Mouse (Mus musculus) ovary, postnatal 10 days (tissue): ENCODE results near the gene Pou2f1.
"Not testable (repeated sequence)": the region's sequence is repeated elsewhere in the genome, so short reads cannot be mapped to it uniquely, and the experiment has no call there.

ENCODE experiments used
- DNase-seq: peaks from one replicate; pipeline ENCODE4 v3.0.0; 2022; ENCODE audit warnings: low spot score

Pou2f1 gene

GRCm38 (mm10) chr1:166003181-166004022 is 924 bp upstream of the Pou2f1 start:
- no peak for DNase-seq

GRCm38 (mm10) chr1:166001904-166002489 is 481 bp downstream of the Pou2f1 start:
- DNase-seq: no peak

GRCm38 (mm10) chr1:166001121-166001903 is 1.2 kb downstream of the Pou2f1 start:
- DNase-seq: peak; percentile 13

- peak; percentile 6 for DNase-seq
Observed at GRCm38 (mm10) chr1:166000601-166001120, 1.8 kb downstream of the Pou2f1 start.

- no peak for DNase-seq
Observed at GRCm38 (mm10) chr1:165999709-166000108, 2.8 kb downstream of the Pou2f1 start.

GRCm38 (mm10) chr1:165995661-165996055 is 6.8 kb downstream of the Pou2f1 start:
- DNase-seq: no peak

DNA sequence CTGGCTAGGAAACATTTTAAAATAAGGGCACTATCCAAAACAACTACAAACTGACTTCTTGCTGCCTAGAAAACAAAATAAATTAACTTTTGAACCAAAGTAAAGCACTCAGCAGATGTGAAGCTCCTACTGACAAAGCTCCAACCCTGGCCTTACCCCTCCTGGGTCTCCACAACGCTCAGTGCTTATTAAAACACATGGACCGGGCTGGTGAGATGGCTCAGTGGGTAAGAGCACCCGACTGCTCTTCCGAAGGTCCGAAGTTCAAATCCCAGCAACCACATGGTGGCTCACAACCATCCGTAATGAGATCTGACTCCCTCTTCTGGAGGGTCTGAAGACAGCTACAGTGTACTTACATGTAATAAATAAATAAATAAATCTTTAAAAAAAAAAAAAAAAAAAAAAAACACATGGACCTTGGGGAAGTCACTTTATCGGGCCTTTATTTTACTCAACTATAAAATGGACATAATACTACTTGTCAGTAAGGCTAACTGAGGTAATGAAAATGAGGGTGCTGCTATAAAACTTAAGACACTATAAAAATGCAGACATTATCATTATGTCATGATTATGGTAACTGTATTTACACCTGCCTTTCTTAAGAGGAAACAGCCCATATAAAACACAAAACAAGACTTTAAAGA is 7.3 kb downstream of the Pou2f1 start:
- not testable (repeated sequence) for DNase-seq

DNA sequence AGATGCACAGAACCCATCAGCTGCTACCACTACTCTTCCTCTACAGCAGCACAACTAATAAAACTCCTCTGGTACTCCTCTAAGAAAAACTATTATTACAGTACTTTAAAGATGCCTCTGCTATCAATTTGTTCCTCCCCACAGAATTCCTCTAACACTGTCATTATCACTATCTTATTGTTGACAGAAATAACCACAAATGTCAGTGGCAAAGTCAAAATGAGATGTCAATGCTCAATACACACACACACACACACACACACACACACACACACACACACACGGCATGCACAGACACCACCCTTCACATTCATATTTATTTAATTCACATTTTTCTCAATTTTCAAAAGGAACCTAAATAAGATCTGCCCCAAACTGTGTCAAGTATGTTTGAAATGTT is 8.2 kb downstream of the Pou2f1 start:
- DNase-seq: no peak

DNA sequence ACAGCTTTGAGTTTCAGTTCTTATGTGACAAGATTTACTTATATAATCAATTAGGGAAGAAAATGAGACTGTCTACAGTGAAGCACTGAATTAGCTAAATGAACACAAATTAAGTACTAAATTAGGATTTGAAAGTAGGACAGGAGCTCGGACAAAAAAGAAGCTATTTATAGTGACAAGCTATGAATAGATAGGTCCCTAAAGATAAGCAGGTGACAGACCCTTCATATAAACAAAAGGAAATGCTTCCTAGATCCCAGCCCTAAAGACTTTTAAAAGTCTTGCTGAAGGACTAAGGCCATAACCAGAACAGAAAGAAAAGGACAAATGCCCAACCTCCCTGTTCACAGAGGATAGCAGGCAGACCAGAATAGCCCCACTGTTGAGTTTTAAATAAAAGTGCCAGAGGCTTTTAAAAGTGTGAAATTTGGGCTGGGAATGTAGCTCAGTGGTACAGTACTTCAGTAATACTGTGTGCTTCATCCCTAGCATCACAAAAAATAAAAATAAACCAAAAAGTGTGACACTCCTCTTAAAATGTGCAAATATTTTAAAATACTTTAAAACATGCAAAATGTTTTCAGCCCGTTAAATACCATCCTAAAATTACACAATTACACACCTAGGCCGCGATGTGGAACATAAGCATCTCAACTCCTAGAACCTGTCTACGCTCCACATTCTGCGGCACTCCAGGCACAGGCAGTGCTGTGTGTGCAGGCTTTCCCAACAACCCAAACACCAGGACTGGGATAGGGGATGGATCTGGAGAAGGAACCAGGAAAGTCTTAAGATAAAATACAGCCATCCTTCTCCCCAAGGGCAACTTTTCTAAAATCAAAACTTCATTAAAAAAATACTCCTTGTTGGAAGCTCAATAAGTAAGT is 9.0 kb downstream of the Pou2f1 start:
- DNase-seq: no peak

- no peak for DNase-seq
Observed at GRCm38 (mm10) chr1:165988536-165988935, 13.9 kb downstream of the Pou2f1 start.

- no peak for DNase-seq
Observed at GRCm38 (mm10) chr1:165988072-165988471, 14.4 kb downstream of the Pou2f1 start.

- DNase-seq: no peak
Observed at GRCm38 (mm10) chr1:165985743-165986360, 16.6 kb downstream of the Pou2f1 start.

DNA sequence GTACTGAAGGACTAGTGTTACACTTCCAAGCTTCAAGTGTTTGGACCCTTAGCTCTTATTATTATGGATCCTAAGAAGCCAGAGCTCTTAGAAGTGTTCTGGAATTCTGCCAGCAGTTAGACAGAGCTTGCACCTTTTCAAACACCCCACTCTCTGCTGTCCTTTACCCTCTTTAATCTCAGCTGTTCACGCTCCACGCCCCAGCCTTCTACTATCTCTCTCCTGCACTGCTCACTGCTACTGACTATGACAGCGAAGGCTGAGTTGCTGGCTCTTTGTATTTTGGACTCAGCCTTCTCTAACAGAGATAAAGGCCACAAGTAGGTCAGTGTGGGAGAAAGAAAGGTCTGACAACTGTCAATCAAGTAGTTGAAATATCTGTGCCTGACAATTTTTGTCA is 17.3 kb downstream of the Pou2f1 start:
- DNase-seq: no peak

DNA sequence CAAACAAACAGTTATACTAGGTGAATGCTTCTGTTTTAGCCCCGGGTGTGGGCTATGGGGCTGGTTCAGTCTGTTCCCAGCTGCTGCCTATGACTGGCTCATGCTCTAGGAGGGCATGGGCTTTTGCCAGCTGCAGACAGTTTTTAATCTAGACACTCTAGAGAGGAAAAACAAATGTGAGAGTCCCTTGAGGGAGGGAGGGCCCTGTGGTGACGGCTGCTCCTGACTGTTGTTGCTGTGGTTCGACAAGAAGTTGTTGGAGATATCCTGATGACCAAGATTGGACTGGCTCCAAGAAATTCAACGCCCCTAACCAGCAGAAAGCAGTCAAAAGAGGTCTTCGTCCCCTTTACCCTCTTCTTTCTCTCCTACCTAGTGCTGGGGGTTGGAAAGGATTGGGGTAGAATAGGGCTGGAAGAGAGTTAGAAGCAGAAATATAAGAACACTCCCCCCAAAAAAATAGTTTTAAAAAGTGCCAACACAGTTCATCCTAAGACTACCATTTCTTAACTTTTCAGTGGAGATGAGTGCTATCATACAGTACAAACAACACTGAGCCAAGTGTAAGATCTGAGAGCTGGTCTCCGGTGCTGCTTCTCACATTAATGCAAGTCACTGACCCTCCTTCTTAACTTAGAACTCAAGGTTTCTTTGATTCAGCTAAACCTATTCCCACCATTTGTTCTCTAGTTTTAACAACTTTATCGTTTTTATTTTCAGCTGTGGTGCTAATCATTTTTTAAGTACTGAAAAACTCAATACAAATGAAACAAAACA is 25.6 kb downstream of the Pou2f1 start:
- no peak for DNase-seq

- no peak for DNase-seq
Observed at GRCm38 (mm10) chr1:165969001-165969690, 33.3 kb downstream of the Pou2f1 start.

GRCm38 (mm10) chr1:165967027-165967654 is 35.3 kb downstream of the Pou2f1 start:
- DNase-seq: no peak

GRCm38 (mm10) chr1:165966156-165966914 is 36.1 kb downstream of the Pou2f1 start:
- no peak for DNase-seq
